Mouse (Mus musculus) left cerebral cortex, adult 2 months (tissue): Measurements from ENCODE around the gene Kif3a. TPM values are rescaled to one million over a fixed set of nuclear protein-coding genes. Genes with fewer than 3 reads are reported as not detected.

Source experiments
- DNase-seq, 2 experiments: peaks; one replicate each; pipeline ENCODE4 v3.0.0; 2021 to 2022; ENCODE audit warnings: low spot score in 2 of 2, mixed read lengths in 1 of 2; ENCODE audit errors: extremely low spot score in 1 of 2
- H3K27ac ChIP-seq: fragments of 200-600 bp; 2 replicates; pipeline ENCODE4 v1.8.1; 2022
- H3K4me3 ChIP-seq: fragments of 200-600 bp; 2 replicates; pipeline ENCODE4 v1.8.1; 2022
- CTCF ChIP-seq: fragments of 200-600 bp; IDR thresholded peaks from 2 replicates; pipeline ENCODE4 v1.8.1; 2022; ENCODE audit warnings: antibody characterized with exemption, mild to moderate bottlenecking, moderate library complexity
- intact Hi-C: fragments of 180-260 bp; cut with DNase I; formaldehyde crosslinking; loops from one replicate; pipeline ENCODE4 v1.15.1; 2025
- total RNA-seq, 2 experiments: library from RNA; stranded (reverse); gene quantifications; 2 replicates each; pipeline ENCODE4 v1.2.3; 2021

The Kif3a gene
- total RNA-seq, 2 experiments from 2014 or later = 127 to 131 TPM

DNA sequence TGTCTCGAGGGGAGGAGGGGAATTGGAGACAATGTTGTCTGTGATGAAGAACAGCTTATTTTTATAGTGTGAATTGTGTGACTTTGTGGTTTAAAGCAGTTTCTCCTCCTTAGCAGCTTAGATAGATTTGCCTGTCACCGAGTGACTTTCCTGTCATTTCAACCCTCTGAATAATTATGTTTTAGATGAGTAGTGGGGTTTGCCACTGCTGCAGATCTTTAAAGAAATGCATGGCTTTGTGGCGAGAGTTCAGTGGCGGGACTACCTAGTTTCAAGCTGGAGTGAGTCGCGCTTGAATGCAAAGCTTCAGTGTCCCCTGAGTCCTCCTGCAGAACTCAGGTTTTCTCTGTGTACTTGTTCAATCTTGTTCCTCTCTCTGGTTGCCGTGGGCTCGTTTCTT, 21.1 kb downstream of the Kif3a start:
- intact Hi-C loops = loop anchor here (5.0 kb wide), 1 partner anchor 39 kb away; no protein-coding TSS in a partner anchor
- Histone ChIP-seq H3K4me3 (no peak overlapping the region), H3K27ac (no peak overlapping the region)
- no peak for DNase-seq
- no peak for TF ChIP-seq CTCF

DNA sequence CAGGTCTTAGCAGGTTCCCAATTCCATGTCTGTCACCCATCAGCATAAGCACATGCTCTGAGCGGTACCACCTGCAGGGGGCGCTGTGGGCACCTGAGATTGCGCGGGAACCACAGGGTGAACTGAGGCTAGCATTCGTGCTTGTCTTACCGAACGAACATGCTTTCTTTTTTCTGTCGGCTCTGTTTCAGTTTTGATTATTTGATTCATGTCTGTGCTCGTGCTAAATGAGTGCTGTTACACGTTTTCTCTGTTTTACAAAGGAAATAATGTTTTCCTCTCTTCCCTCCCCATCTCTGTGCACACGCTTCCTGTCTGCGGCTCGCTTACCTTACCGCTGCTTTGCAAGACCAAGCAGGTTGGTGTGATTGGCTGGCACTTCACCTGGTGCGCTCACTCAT, 23.2 kb downstream of the Kif3a start:
- peak; percentile 74 for TF ChIP-seq CTCF
- Histone ChIP-seq H3K4me3 (no peak overlapping the region), H3K27ac (no peak overlapping the region)
- intact Hi-C loops = no loop called here
- peak; percentile 25 to 41 for DNase-seq

DNA sequence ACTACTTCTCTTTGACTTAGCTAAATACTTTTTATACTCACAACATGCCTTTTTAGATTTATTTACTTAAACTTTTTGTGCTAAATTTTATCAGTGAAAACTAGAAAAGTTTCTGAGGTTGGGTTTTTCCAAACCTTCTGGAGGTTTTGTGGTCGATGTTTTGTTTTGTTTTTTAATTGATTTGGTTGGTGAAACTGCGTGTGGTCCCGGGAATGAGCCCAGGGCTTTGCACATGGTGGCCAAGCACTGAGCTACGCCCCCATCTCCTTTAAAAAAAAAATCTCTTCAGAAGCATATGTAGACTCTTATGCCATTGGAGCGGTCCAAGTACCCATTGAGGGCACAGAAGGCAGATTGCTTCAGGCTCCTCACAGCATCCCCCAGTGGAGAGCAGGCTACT, 23.9 kb downstream of the Kif3a start:
- TF ChIP-seq CTCF = no peak
- Histone ChIP-seq H3K4me3 (no peak overlapping the region), H3K27ac (no peak overlapping the region)
- no peak for DNase-seq
- intact Hi-C loops = no loop called here

DNA sequence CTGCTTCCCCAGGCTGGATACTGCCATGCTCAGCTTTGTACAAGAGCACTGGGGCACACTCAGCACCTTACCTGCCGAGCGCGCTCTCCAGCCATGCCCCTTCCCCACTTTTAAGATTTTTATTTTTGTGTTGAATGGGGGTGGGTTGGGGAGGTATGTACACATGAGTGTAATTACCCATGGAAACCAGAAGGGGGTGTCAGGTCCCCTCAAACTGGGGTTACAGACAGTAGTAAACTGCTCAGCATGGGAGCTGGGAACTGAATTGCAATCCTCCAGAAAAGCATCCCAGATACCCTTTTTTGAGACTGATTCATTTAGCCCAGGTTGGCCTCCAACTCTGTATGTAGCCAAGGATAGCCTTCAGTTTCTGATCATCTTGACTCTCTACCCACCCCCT, 37.8 kb downstream of the Kif3a start:
- peak; percentile 22 for TF ChIP-seq CTCF
- Histone ChIP-seq H3K4me3 (no peak overlapping the region), H3K27ac (no peak overlapping the region)
- intact Hi-C loops = no loop called here
- no peak for DNase-seq

DNA sequence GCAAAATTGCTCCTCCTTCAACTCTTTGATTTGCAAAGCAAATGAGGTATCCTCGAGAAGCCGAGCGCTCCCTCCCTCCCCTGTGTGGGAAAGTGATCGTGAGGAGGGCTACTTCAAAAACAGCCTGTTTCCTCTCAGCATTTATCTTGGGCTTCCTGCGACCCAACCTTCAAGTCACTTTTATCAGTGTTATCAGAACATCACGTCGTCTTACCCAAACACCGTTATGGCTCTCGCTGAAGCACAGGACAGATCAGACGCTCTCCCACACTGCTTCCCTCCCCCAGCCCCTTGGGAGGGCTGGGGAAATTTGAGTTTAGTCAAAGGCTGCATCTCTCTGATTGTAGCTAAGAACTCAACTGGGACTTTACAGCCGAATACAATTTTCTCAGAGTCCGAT, 38.4 kb downstream of the Kif3a start:
- intact Hi-C loops = no loop called here
- H3K4me3 ChIP-seq = no peak overlapping the region
- DNase-seq = no peak
- no peak overlapping the region for H3K27ac ChIP-seq
- no peak for TF ChIP-seq CTCF

DNA sequence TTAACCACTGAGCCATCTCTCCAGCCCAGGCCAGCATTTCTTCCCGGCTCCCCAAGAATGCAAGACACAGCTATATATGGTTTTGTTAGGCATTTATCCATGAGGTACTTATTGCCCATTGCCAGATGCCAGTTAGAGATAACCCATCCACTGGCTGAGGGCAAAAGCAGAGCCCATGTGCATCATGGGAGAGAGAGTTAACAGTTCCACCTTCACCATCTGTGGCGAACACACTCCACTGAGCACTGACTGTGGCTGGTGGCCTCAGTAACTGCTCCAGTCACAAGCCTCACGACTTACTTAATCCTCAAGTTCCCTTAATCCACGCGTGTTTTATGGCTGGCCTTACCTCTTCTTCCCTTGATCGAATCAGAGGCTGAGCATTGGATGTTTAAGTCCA, 42.1 kb downstream of the Kif3a start:
- intact Hi-C loops = no loop called here
- H3K27ac ChIP-seq = no peak overlapping the region
- no peak overlapping the region for H3K4me3 ChIP-seq
- TF ChIP-seq CTCF = no peak
- DNase-seq = no peak

DNA sequence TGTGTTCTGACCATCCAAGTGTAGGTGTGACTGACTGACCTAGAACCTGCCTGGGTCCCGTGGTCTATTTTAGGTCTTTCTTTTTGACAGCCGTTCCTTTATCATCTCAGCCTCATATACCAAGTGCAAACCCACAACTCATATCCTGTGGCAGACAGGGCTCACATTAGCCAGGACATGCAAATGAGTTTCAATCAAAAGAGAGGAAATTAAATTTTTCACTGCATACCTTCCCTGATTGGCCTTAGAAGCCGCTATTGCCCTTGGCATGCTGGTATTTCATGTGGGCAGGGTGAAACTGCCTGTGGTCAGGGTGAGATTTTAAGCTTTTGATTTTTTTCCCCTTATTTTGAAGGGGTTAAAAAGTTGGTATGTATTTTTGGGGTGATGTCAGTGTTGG, 42.5 kb downstream of the Kif3a start:
- intact Hi-C loops = no loop called here
- TF ChIP-seq CTCF = no peak
- Histone ChIP-seq H3K27ac (no peak overlapping the region), H3K4me3 (no peak overlapping the region)
- DNase-seq = no peak

DNA sequence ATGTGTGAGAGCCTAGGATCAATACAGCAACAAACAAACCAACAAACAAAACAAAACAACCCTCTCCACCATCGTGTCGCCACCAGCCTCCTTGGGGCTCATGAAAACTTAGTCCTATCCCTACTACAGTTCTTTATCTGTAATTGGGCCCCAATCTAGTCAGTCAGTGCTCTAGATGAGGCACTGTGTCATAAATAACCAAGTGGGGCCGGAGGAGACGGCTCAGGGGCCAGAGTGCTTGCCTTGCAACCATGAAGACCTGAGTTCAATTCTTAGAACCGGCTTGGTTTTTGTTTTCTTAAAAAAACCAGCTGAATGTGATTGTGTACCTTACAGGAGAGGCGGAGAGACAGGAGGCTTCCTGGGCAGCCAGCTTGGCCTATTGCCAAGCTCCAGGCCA, 48.0 kb downstream of the Kif3a start:
- Histone ChIP-seq H3K27ac (no peak overlapping the region), H3K4me3 (no peak overlapping the region)
- DNase-seq = no peak
- no peak for TF ChIP-seq CTCF
- intact Hi-C loops = no loop called here

DNA sequence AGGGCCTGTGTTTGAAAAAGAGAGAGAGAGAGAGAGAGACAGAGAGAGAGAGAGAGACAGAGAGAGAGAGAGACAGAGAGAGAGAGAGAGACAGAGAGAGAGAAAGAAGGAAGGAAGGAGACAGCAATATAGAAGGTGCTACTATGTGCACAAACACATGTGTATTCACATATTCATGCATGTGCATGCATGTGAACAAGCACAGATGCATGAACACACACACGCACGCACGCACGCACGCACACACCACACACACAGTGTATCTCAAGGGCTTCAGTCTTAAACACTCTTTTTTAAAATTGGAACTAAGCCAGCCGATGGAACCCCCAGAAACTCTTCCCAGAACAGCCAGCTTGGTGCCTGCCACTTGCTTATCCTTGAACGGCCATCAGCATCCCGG, 48.4 kb downstream of the Kif3a start:
- H3K27ac ChIP-seq = no peak overlapping the region
- no peak for TF ChIP-seq CTCF
- no peak overlapping the region for H3K4me3 ChIP-seq
- intact Hi-C loops = no loop called here
- no peak for DNase-seq

DNA sequence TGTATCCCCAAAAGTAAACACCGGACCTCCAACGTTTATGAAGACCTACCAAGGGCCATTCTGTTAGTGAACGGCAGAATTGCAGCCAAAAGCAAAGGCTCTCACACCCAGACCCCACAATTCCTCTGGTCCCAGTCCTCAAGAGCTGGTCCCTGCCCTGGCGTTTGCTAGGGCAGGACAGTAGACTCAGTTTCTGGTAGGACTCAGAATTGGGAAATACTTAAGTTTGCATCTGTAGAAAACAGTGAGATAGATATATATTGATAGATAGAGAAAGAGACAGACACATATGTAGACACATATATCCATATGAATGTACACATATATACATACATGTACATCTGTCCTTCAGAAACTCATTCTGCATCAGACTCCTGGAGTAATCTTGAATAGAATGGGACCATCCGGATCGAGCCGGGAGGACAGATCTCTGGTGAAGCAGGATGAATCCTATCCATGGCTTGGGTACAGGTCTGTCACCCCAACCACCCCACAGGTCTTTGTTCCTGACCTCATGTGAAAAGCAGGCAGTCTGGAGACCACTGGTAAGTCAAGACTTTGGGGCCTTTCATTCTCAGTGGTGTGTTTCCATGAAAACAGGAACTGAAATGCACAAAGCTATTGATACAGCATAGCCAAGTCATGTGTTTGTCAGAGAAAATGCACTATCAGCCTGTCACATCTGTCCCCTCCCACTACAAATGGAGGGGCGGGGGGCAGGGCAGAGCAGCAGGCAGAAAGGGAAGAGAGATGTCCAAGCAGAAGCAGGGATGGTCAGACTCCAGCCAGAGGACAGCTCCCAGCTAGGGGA, 49.8 kb downstream of the Kif3a start:
- intact Hi-C loops = no loop called here
- TF ChIP-seq CTCF = no peak
- no peak for DNase-seq
- Histone ChIP-seq H3K27ac (no peak overlapping the region), H3K4me3 (no peak overlapping the region)

DNA sequence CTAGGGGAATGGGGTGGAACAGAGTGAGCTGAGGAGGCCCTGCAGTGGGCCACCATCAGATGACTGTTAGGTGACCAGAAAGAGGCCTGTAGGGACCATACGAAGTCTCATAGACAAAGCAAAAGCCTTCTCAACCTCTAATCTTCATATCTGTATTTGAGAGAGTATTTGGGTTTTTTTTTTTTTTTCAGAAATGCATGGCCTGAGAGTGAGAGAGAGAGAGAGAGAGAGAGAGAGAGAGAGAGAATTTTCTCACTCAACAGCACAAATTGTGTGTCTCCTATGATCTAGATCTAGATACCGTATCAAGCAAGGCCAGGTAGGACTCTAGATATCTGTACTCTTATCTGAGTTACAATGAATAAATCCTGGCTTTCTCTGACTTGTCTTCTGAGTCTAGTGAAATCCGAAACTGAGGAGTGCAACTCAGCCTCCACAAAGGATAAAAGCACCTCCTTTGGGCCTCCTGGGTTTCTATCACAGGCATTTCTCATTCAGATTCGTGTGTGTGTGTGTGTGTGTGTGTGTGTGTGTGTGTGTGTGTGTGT, 50.5 kb downstream of the Kif3a start:
- TF ChIP-seq CTCF = no peak
- no peak for DNase-seq
- Histone ChIP-seq H3K27ac (no peak overlapping the region), H3K4me3 (no peak overlapping the region)
- intact Hi-C loops = no loop called here

DNA sequence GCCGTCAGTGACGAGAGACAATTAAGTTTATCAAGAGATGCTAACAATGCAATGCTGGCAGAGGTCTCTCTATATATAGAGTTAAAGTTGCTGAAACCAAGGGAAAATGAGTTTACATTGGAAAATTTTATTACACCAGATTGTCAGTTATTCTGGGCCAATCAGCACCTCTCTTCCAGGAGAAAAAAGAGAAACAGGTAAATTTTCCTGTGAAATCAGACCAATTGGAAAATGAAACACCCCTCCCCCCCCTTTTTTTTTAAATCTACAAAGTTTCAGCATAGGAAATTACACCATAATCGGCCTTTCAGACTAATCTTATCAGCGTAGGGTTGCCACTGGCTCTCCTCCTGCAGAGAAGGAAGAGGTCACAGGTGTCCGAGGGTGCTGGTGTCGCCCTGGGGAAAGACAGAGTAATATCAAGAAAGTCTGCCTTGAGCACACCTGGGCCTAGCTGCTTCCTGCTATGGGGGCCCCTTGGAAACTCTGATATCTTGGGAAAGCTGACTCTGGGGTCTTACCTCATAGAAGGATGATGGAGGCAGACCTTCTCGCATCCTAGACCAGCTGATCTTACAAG, 51.5 kb downstream of the Kif3a start, which contains the start of gene Il4:
Gene Il4 (minus strand): TSS at position 51 of the 580 bp plus-strand sequence.
- intact Hi-C loops = no loop called here
- no peak for DNase-seq
- TF ChIP-seq CTCF = no peak
- Histone ChIP-seq H3K27ac (no peak within 1 kb of the TSS), H3K4me3 (no peak within 1 kb of the TSS)

DNA sequence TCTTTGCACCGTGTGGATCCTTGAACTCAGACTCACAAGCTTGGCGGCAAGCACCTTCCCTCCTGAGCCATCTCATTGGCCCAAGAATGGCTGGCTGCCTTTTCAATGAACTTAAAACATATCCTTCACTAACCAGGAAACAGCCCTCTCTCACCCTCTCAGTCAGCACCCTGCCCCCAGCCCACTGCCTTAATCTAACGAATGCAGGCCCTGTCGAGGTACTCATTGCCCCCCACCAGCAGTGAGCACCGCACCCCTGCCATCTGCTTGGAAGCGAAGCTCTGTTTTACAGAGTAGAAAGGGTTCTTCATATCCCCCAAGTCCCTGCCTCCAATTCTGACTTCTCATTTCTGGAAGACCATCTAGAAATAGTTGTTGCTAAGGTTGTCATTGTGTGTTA, 52.2 kb downstream of the Kif3a start:
- no peak for DNase-seq
- no peak overlapping the region for H3K27ac ChIP-seq
- TF ChIP-seq CTCF = no peak
- intact Hi-C loops = no loop called here
- no peak overlapping the region for H3K4me3 ChIP-seq
